Mouse (Mus musculus) spleen, adult 2 months (tissue): ENCODE results near the gene Olfr332.

Source experiments
- CTCF ChIP-seq: fragments of 200-500 bp; IDR thresholded peaks from 2 replicates; pipeline ENCODE4 v1.5.1; 2011; ENCODE audit warnings: mild to moderate bottlenecking, inconsistent platforms; ENCODE audit not compliant: insufficient read depth, insufficient read length, insufficient replicate concordance; ENCODE audit errors: extremely low read depth
- POLR2A ChIP-seq: fragments of 200-500 bp; IDR thresholded peaks from 2 replicates; pipeline ENCODE4 v1.6.1; 2011; ENCODE audit warnings: low read depth, low read length, inconsistent platforms

GRCm38 (mm10) chr11:58492455-58492854 is at the start of gene Olfr332:
- no peak for TF ChIP-seq CTCF
- no peak for TF ChIP-seq POLR2A
